Mouse (Mus musculus) gastrocnemius, adult 8-10 months (tissue): ENCODE measurements around the gene Ncapg2. TPM values are rescaled to one million over a fixed set of nuclear protein-coding genes. Genes with fewer than 3 reads are reported as not detected.

ENCODE experiments used
- total RNA-seq, 4 experiments: library from RNA; stranded (reverse); gene quantifications; 2 replicates each; pipeline ENCODE4 v1.2.4; 2022

Gene Ncapg2
- total RNA-seq, 4 experiments from 2014 or later: 1.1 to 1.4 (median 1.2) TPM

Other genes starting within 250 kb of the Ncapg2 start
- gene Wdr60, start 142.4 kb upstream of the Ncapg2 start, total RNA-seq: 10 to 100 TPM; 13.8 to 19.6 (median 14.2) TPM
- not detected for gene Gm11027, start 130.0 kb upstream of the Ncapg2 start, total RNA-seq
- gene Esyt2, start 124.2 kb upstream of the Ncapg2 start, total RNA-seq: 10 to 100 TPM; 26.7 to 32.3 (median 29.1) TPM
- gene Ptprn2, start 80.3 kb downstream of the Ncapg2 start, total RNA-seq: under 1 TPM in 1 of 4 experiments, not detected in 3; 0.10 TPM